Mouse (Mus musculus): Measurements from ENCODE around the gene Smtnl2.
"Not testable (repeated sequence)": the region's sequence is repeated elsewhere in the genome, so short reads cannot be mapped to it uniquely, and the experiment has no call there.

Gene Smtnl2

GRCm38 (mm10) chr11:72411093-72411921, at the start of gene Smtnl2:
Gene Smtnl2 (minus strand): TSS chr11:72411713.
- DNase-seq: peak; percentile 30

- no peak for DNase-seq
These were observed 47.0 kb upstream of the Smtnl2 start for GRCm38 (mm10) chr11:72458502-72458901.

- DNase-seq: no peak
These were observed 46.5 kb upstream of the Smtnl2 start for GRCm38 (mm10) chr11:72457995-72458496.

GRCm38 (mm10) chr11:72455694-72456093, 44.2 kb upstream of the Smtnl2 start:
- DNase-seq: peak; percentile 93

GRCm38 (mm10) chr11:72453105-72453953, 41.8 kb upstream of the Smtnl2 start:
- DNase-seq: no peak

- no peak for DNase-seq
These were observed 40.7 kb upstream of the Smtnl2 start for GRCm38 (mm10) chr11:72452140-72452665.

- DNase-seq: no peak
These were observed 36.0 kb upstream of the Smtnl2 start for GRCm38 (mm10) chr11:72447475-72447874.

- DNase-seq: no peak
These were observed 35.0 kb upstream of the Smtnl2 start for GRCm38 (mm10) chr11:72446311-72447105.

- peak; percentile 98 for DNase-seq
These were observed 29.6 kb upstream of the Smtnl2 start, which contains the start of gene Mybbp1a for GRCm38 (mm10) chr11:72440965-72441664. Gene Mybbp1a (plus strand): TSS chr11:72441355.

- DNase-seq: not testable (repeated sequence)
These were observed 29.1 kb upstream of the Smtnl2 start for GRCm38 (mm10) chr11:72440597-72440964.

GRCm38 (mm10) chr11:72438411-72438810, 26.9 kb upstream of the Smtnl2 start:
- no peak for DNase-seq

GRCm38 (mm10) chr11:72436756-72437650, 25.5 kb upstream of the Smtnl2 start:
- DNase-seq: peak; percentile 70

- no peak for DNase-seq
These were observed 24.8 kb upstream of the Smtnl2 start for GRCm38 (mm10) chr11:72436271-72436670.

- peak; percentile 12 for DNase-seq
These were observed 24.2 kb upstream of the Smtnl2 start for GRCm38 (mm10) chr11:72435694-72436045.

- DNase-seq: no peak
These were observed 23.6 kb upstream of the Smtnl2 start, which contains the start of gene Ggt6 for GRCm38 (mm10) chr11:72434963-72435693. Gene Ggt6 (plus strand): TSS chr11:72435526.

- DNase-seq: not testable (repeated sequence)
These were observed 19.0 kb upstream of the Smtnl2 start for GRCm38 (mm10) chr11:72430311-72431068.

GRCm38 (mm10) chr11:72429288-72429690, 17.8 kb upstream of the Smtnl2 start:
- DNase-seq: peak; percentile 79

GRCm38 (mm10) chr11:72428694-72429093, 17.2 kb upstream of the Smtnl2 start:
- peak; percentile 74 for DNase-seq

- DNase-seq: no peak
These were observed 15.4 kb upstream of the Smtnl2 start for GRCm38 (mm10) chr11:72426884-72427283.
